Mouse (Mus musculus) urinary bladder, postnatal 25 days (tissue): Measurements from ENCODE around the gene March9.
A peak's percentile ranks its signal among the peaks of the same experiment; 100 is the strongest.

ENCODE experiments used
- DNase-seq: peaks from one replicate; pipeline ENCODE4 v3.0.0; 2022; ENCODE audit warnings: low spot score

March9 gene

DNA sequence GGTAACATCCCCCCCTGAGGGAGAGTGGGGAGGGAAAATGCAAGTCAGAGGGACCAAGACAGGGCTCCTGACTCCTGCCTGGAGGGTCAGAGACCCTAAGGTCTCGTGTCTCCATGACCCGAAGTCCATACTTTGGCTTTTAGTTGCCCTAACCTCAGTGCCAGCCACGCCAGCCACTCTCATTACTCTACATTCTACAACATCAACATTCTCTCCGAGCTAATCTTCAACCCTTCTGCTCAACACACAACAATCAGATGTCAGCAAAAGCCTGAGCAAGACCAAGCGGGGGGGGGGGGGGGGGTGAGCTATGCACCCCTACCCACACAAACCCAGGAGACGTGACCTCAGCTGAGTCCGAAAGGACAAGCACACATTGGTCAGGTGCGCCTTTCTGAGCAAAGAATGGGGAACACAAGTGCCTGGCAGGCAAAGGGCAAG is 26.7 kb downstream of the March9 start:
- DNase-seq, result no peak

DNA sequence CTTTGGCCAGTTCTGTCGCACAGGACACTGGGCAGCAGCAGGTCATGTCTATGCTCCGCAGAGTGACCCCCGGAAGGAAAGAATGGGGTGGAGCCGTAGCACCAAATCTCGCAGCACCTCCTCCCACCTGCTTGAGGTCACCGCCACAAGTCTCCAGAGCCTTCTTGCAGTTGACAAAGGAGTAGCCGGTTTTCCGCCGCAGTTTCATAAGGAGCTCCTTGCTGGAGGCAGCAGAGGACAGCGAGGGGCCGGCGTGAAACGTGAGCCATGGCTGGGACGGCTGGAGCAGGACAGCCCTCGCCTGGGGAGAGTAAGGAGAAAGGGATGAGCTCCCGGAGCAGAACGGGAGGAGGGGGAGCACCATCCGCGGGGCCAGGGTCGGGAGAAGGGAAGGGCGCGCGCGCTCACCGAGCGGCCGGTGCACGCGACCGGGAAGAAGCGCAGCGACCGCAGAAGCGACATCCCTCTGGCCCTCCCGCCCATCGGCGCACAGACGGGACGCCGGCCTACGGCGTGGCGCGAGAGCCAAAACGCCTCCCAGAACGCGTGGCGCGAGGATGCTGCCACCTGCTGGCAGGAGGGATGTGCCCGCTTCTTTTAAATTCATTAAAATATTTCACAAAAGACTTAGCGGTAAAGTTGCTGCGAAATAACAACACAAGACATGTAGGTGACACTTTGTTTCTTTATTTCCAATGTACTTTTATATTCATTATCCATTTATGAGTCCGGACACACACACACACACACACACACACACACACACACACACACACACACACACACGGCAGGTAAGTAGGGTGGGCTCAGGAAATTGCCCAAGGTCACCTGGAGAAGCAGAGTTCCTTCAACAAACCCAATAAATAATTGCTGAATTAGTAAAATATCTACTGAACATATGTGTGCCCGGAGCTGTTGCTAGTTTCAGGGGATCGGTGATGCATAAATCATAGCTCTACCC is 29.4 kb downstream of the March9 start, which contains the start of gene Tsfm:
Gene Tsfm (minus strand): TSS at position 505 of the 961 bp plus-strand sequence.
- DNase-seq, result peak; percentile 97

DNA sequence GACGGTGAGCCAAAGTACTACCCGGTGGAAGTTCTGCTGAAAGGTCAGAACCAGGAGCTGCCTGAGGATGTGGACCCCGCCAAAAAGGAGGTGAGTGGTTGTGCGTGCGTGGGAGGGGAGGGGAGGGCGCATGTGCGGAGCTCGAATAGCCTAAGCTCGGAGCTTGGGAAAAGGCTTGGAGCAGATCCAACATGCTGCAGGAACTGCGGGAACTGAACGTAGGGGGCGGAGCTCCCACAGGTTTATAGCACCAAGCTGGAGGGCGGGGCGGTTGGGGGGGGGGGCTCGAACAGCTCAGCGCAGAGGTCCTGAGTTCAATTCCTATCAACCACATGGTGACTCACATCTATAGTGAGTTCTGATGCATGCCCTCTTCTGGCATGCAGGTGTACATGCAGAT is 41.6 kb downstream of the March9 start:
- no peak for DNase-seq

DNA sequence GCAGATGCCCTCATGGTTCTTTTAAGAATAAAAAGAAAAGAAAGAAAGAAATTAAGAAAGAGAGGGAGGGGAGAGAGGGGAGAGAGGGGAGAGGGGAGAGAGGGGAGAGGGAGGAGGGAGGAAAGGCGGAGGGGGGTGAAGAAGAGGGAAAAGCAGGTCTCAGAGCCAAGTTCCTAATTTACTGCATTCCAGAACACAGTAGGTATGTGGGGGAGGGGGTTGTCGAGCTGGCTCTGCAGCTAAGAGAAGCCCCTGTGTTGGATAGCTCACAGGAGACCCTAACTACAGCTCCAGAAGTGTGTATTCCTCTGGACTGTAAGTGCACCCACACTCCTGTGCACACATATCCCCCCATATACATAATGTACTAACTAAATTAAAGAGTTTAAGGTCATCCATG is 42.9 kb downstream of the March9 start:
- no peak for DNase-seq

DNA sequence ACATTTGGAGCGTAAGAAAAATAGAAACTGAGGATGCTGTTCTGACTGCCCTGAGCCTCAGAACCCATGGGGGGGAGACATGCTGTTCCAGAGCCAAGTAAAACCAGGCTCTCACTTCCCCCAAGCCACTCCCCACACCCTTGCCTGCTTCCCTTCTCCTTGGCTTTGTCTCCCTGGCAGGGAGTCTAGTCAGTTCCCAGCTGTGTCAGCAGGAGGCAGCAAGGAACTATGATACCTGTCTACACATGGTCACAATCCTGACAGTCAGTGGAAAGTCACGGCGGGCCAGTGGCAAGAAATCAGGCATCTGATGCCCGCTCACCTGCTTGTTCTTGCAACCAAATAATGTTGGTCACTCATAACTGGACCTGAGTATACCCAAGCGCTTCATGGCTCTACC is 43.5 kb downstream of the March9 start:
- DNase-seq, result no peak
